Mouse (Mus musculus) heart, adult 9 months (tissue): ENCODE results near the gene Akt2.

Experiments
- DNase-seq, 2 experiments: peaks; one replicate each; pipeline ENCODE4 v3.0.0; 2022; ENCODE audit warnings: low spot score in 2 of 2

Gene Akt2

GRCm38 (mm10) chr7:27587741-27588140, 3.6 kb upstream of the Akt2 start:
- DNase-seq = no peak

GRCm38 (mm10) chr7:27590088-27590487, 1.3 kb upstream of the Akt2 start:
- DNase-seq = no peak

- no peak for DNase-seq
These were observed 662 bp upstream of the Akt2 start for GRCm38 (mm10) chr7:27590566-27591213.

- DNase-seq = peak; percentile 34 to 52
These were observed 1.0 kb downstream of the Akt2 start for GRCm38 (mm10) chr7:27592217-27592929.

GRCm38 (mm10) chr7:27592934-27593645, 1.7 kb downstream of the Akt2 start:
- DNase-seq = peak; percentile 49 to 57

GRCm38 (mm10) chr7:27596586-27597503, 5.5 kb downstream of the Akt2 start:
- peak; percentile 51 to 65 for DNase-seq

- DNase-seq = no peak
These were observed 6.7 kb downstream of the Akt2 start for GRCm38 (mm10) chr7:27598053-27598452.

GRCm38 (mm10) chr7:27601628-27602027, 10.3 kb downstream of the Akt2 start:
- DNase-seq = no peak

GRCm38 (mm10) chr7:27602161-27602560, 10.8 kb downstream of the Akt2 start:
- no peak for DNase-seq

GRCm38 (mm10) chr7:27602835-27603234, 11.5 kb downstream of the Akt2 start:
- no peak for DNase-seq

GRCm38 (mm10) chr7:27604661-27605348, 13.5 kb downstream of the Akt2 start:
- no peak for DNase-seq

- DNase-seq = peak; percentile 76 to 79
These were observed 14.3 kb downstream of the Akt2 start for GRCm38 (mm10) chr7:27605499-27606285.

- DNase-seq = no peak
These were observed 15.3 kb downstream of the Akt2 start for GRCm38 (mm10) chr7:27606481-27607254.

- DNase-seq = peak; percentile 86
These were observed 16.2 kb downstream of the Akt2 start for GRCm38 (mm10) chr7:27607580-27607979.

- no peak for DNase-seq
These were observed 16.8 kb downstream of the Akt2 start for GRCm38 (mm10) chr7:27608130-27608529.

GRCm38 (mm10) chr7:27609285-27609684, 17.9 kb downstream of the Akt2 start:
- DNase-seq = peak in 1 of 2 experiments; percentile 19

GRCm38 (mm10) chr7:27609688-27610087, 18.3 kb downstream of the Akt2 start:
- no peak for DNase-seq

GRCm38 (mm10) chr7:27610370-27610769, 19.0 kb downstream of the Akt2 start:
- DNase-seq = no peak

- DNase-seq = no peak
These were observed 19.5 kb downstream of the Akt2 start for GRCm38 (mm10) chr7:27610871-27611270.
